Mouse (Mus musculus): ENCODE data around the gene Svs6. TPM values are rescaled to one million over a fixed set of nuclear protein-coding genes. Genes with fewer than 3 reads are reported as not detected.
"Not testable (repeated sequence)": the region's sequence is repeated elsewhere in the genome, so short reads cannot be mapped to it uniquely, and the experiment has no call there.

The Svs6 gene
- not detected for total RNA-seq (2021)

DNA sequence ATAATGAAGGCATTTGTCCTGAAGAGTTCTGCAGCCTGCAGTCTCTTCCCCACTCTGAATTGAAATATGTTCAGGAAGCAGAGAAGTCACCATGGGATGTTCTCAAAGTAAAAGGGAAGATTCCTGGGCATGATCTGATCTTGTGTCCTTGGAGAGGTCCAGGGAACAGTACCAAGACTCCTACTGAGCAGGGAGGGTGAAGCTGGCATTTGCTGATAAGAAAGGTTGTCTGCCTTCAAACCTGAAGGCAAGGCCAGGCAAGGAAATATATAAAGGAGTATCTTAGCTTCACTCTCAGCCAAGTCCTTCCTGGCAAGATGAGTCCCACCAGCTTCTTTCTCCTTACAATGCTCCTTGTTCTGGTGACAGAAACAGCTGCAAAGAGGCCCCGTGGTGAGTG lies at the start of gene Svs6:
Gene Svs6, plus strand, starts transcription at position 301 of the 400 bp plus-strand sequence.
- not testable (repeated sequence) for DNase-seq

DNA sequence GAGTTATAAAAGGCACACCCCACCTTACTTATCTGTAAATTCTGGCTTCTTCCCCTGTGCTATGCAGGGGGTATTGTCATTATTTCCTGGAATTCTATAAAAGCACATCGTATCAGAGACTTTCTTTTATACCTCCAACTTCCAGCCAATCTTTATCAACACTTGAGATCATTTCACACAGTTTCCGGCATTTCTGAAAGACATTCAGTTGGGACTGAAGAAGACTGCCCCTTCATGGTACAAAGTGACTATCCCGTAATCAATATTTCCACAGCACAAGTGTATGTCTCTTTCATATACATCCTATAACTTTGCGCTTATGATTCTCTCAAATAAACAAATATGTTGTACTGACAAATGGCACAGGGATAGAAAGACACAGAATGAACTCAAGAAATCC lies 38.2 kb upstream of the Svs6 start, which contains the start of gene Svs4:
Gene Svs4, minus strand, starts transcription at position 101 of the 400 bp plus-strand sequence.
- DNase-seq, result no peak

DNA sequence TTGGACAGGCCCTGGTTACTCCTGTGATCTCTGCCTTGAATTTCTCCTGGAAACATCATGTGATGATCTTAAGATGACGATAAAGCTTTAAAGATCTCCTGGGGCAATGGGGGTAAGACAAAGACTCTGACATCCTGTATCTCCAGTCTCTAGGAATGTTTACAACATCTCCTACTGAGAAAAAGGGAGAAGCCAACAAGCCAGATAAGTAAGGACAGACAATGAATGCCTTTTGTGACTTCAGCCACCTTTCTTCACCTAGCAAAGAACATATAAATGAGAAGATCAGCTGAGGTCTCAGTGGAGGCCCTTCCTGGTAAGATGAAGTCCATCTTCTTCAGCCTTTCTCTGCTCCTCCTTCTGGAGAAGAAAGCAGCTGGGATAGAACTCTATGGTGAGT lies 27.6 kb upstream of the Svs6 start, which contains the start of gene Svs3a:
Gene Svs3a, plus strand, starts transcription at position 301 of the 400 bp plus-strand sequence.
- DNase-seq, result not testable (repeated sequence)

DNA sequence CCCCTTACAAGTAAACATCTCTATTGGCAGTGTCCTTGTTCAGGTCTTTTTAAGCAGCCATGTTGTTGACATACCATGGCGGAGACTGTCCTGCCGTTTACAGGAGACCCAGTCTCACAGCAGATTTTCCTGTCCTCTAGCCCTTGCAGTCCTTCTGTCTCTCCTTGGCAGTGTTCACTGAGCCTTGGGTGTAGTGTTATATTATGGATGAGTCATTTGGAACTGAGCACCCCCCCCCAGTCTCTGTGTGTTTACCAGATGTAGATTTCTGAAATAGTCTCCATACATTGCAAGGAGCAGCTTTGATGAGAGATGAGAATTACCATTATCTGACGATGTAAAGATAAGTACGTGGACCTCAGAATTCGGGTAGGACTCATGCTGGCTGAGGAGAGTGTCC lies 4.0 kb upstream of the Svs6 start:
- DNase-seq, result no peak

DNA sequence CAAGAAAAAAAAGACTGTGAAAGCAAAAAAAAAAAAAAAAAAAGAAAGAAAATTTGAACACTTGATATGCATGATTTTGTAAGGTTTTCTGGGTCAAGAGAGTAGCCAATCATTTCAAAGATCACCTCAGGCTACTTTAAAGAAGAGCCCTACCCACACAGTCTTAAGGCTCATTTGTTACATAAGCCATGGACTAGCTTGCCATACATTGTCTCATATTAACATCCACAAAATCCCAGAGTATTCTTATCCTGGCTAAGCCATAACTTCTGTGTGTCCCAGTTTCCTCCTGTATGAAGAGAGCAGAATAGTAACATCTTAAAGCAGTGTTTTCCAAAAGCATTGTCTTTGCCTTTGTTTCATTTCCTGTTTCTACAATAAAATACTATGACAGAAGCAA lies 1.1 kb upstream of the Svs6 start:
- DNase-seq, result not testable (repeated sequence)

DNA sequence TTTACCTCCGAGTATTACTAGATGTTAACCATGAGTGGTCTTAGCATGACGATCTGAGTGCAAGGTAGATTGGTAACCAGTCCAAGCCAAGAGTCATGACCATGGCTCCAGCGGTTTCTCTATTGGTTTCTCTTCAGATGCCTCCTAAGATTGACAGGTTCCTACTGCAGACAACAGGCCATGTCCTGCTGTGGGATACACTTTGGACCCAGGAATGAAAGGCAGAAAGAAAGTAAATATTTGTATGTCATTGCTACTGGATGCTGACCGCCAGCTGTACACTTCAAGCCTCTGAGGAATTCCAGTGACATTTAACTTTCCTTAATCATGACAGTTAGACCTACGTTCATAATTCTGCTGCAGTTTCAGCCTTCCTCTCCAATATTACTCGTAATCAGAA lies 4.4 kb downstream of the Svs6 start:
- no peak for DNase-seq

DNA sequence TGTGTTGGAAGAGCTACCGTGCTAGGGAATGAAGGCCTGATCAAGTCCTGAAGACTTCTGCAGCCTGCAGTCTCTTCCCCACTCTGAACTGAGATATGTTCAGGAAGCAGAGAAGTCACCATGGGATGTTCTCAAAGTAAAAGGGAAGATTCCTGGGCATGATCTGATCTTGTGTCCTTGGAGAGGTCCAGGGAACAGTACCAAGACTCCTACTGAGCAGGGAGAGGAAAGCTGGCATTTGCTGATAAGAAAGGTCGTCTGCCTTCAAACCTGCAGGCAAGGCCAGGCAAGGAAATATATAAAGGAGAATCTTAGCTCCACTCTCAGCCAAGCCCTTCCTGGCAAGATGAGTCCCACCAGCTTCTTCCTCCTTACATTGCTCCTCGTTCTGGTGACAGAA lies 15.9 kb downstream of the Svs6 start, which contains the start of gene Svs5:
Gene Svs5, plus strand, starts transcription at position 301 of the 400 bp plus-strand sequence.
- DNase-seq, result not testable (repeated sequence)

DNA sequence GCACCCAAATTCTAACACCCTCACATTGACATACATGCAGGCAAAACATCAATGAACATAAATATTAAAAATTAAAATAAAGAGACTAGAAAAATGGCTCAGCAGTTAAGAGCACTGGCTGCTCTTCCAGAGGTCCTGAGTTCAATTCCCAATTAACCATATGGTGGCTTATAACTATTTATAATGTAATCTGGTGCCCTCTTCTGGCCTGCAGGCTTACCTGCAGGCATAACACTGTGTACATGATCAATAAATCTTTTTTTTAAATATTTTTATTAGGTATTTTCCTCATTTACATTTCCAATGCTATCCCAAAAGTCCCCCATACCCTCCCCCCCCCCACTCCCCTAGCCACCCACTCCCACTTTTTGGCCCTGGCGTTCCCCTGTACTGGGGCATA lies 27.2 kb downstream of the Svs6 start:
- DNase-seq, result not testable (repeated sequence)

DNA sequence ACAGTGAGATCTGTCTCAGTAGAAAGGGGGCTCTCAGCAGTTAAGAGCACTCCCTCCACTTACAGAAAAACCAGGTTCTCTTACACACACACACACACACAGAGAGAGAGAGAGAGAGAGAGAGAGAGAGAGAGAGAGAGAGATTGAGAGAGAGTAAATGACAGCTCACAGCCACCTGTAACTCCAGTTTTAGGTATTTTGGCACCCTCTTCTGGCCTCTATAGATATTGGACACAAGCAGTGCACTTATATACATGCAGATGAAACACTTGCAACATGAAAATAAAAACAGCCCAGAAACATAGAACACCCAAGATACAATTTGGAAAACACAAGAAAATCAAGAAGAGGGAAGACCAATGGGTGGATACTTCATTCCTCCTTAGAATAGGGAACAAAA lies 31.1 kb downstream of the Svs6 start:
- not testable (repeated sequence) for DNase-seq

DNA sequence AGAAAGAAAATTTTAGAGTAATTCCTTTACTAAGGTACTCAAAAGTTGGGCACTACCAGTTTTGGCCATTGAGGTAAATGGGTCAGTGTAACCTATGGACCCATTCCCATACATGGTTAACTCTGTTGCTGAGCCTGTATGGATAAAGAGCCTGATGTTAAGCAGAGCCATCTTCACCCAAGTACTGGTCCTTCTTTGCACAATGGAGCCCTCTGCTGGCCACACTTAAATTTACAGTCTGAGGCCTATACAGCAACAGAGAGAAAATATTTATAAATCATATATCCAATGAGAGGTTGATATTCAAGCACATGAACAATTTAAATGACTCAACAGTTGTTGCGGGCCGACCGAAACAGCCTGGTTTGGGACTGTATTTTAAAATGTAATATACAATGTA lies 32.4 kb downstream of the Svs6 start:
- peak; percentile 62 for DNase-seq

DNA sequence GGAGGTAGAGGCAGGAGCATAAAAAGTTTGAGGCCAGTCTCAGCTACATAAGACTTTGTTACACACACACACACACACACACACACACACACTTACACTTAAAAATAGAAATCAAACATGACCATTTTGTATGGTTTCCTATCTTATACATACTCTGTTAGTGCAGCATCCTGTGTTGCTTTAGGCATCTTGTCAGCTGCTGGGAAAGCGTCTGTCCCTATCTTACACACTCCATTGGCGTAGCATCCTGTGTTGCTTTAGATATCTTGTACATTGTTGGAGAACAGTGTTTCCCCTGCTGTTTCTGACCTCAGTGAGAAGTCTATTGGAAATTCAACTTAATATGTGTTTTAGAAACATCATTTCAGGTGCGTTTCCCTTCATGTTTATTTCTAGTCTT lies 36.1 kb downstream of the Svs6 start:
- no peak for DNase-seq

DNA sequence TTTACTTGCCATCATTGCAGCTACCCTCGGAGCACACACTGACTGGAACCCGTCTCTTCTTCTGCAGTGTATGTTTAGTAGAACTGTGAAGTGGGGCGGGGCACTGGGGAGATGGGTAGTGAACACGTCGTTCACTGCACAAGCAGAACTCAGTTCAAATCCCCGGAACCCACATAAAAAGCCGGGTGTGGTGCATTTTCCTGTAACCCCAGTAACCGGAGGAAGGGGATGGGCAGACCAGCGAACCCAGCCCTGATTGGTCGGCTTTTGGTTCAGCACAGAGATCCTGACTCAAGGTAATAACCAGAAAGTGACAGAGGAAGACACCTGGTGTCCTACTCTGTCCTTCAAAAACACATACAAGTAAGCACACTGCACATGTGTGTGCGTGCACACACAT lies 36.8 kb downstream of the Svs6 start:
- no peak for DNase-seq

DNA sequence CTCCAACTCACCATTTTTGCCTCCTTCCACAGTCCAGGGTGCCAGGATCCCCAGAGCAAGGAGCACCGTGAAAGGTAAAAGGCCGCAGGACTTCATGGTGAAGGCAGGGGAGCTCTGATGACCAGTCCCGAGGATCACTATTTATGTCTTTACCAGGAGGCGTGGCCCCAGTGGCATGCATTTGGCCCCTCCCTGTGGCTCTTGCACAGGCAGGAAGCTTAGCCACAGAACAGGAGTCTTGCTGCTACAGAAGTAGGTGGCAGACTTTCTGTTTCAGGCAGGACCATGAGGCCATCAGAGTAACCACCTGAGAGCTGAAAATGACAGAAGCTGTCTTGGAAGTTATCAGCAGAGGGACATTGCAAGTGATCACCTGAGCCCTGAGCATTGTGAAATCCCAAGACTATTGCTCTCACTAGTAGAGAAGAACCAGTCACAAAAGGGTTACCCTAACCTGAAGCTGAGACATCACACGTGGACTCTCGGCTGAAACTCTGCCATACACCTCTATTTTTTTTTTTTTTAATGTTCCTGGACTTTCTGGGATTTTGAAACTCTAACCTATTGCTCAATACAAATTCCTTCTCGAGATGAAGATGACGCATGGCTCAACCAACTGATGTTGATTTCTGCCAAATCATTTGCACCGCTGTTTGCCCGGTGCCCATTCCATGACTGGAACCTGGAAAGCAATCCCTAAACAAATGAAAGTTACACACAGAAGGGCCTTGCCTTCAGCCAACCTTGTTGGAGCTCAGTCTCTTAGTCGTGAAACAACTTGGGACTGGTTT lies 39.8 kb downstream of the Svs6 start:
- DNase-seq, result no peak

DNA sequence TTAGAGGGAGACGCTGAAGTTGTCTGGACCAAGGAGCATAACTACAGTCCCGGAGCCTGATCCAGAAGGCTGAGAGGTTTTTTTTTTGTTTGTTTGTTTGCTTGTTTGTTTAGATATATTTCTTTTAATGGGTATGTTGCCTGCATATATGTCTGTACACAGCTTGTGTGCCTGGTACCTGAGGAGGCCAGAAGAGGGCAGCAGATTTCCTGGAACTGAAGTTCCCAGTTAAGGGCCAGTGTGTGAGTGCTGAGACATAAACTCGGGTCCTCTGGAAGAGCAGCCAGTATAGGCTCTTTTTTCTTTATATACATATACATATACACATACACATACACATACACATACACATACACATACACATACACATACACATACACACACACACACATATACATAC lies 41.8 kb downstream of the Svs6 start:
- no peak for DNase-seq

DNA sequence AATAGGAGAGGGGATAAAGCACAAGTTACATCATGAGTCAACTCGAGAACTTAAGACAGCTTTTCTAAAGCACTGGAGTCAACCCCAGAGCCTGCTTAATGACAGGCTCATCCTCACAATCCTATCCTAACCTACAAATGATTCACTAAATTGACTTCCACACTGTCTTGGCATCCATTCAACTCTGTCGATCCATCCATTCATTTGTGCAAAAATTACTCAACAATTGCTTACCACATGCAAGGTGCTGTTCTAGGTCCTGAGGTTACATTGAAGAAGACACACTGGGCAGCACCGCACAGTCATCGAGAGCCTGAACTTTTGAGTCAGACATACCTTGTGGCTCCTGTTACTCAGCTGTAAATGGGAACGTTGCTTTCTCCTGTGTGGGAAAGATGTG lies 42.5 kb downstream of the Svs6 start:
- DNase-seq, result no peak

DNA sequence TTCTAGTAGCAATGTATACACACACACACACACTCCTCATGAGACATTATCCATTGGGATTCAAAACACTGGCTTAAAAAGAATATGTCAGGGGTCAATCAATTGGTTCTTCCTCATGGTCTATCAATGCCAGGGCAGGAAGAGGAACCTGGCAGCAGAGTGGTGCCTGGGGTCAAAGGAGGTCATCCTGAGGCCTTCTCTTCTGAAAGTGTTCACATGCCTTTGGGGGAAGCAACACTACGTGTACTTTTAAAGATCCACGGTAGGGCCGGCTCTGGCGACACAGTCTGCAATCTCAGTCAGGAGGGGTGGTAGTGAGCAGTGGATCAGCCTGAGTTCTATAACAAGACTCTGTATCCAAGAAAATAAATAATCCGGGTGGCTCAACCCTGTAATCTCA lies 43.1 kb downstream of the Svs6 start:
- DNase-seq, result no peak

DNA sequence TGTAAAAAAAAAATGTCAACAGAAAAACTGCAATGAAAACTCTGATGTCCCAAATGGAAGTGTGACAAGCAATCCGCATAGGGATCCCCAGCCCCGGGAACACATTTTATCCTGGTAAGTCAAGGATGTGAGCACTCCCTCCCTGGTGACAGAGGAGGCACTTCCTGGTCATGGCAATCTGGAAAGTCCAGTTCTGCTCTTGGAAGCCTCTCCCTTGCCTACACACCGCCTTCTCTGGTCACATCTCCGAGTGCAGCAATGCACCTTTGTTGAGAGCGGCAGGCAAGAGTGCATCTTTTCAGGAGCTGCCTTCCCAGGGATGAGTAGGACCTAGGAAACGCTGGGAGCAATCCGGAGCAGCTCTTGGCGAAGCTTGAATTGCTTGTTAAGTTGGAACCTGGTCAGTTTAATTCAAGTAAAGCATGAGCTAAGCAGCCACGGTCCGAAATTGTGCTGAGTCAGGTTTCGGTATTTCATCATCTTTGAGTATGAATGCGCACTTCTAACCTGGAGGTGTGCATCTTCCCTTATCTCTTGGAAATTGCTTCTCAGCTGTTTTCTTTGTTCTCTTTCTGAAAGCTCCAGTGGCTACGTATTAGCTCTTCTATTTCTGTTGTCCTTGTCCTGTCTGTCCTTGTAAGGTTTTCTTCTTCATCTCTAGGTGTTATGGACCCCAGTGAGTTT lies 44.6 kb downstream of the Svs6 start:
- no peak for DNase-seq

DNA sequence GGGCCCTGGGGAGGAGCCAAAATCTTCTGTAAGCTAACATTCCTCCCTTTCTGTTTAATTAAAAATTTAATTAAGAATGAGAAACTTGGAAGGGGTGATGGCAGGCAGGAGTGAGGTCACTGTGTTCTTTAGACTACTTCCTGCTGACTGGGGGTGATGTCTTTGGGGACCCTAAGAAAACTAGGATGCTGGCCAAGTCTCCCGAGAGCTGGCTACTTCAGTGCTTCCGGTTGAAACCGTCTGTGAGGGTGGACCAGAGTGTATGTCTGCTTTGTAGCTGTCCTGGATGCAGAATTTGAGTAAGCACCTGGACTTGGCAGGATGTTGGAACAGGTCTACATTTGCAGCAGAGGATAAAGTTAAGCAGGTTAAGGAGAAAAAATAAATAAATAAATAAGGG lies 50.4 kb downstream of the Svs6 start:
- peak; percentile 15 for DNase-seq

Small RNAs within 50 kb of the gene (microRNA-seq; reads per million reads assigned to microRNA genes)
- gene Mir7678, result 0 reads per million in 2 experiments

Other genes with a start within 250 kb of the Svs6 start
- gene Stk4, start 246.4 kb upstream of the Svs6 start, total RNA-seq (2021), result 10 to 100 TPM; 20.4 to 22.1 TPM
- gene Tomm34, start 245.6 kb upstream of the Svs6 start, total RNA-seq (2021), result 10 to 100 TPM; 28.0 to 28.7 TPM
- gene Kcns1, start 145.6 kb upstream of the Svs6 start, total RNA-seq (2021), result under 1 TPM in 1 of 2 experiments, not detected in 1; 0.19 TPM
- not detected for gene Wfdc5, start 134.0 kb upstream of the Svs6 start, total RNA-seq (2021)
- not detected for gene Wfdc12, start 126.1 kb upstream of the Svs6 start, total RNA-seq (2021)
- gene Wfdc15a, start 116.6 kb upstream of the Svs6 start, total RNA-seq (2021), result not detected
- not detected for gene Wfdc15b, start 95.1 kb upstream of the Svs6 start, total RNA-seq (2021)
- gene Svs2, start 78.3 kb upstream of the Svs6 start, total RNA-seq (2021), result not detected
- not detected for gene Svs3b, start 60.1 kb upstream of the Svs6 start, total RNA-seq (2021)
- not detected for gene Svs4, start 38.3 kb upstream of the Svs6 start, total RNA-seq (2021)
- gene Svs3a, start 27.5 kb upstream of the Svs6 start, total RNA-seq (2021), result not detected
- gene Svs5, start 16.0 kb downstream of the Svs6 start, total RNA-seq (2021), result not detected
- gene Slpi, start 72.3 kb downstream of the Svs6 start, total RNA-seq (2021), result under 1 TPM; 0.41 to 0.83 TPM
- gene Rbpjl, start 86.4 kb downstream of the Svs6 start, total RNA-seq (2021), result not detected
- gene Matn4, start 88.4 kb downstream of the Svs6 start, total RNA-seq (2021), result 1 to 10 TPM; 1.8 TPM
- 10 to 100 TPM; 22.1 to 25.8 TPM for gene Sdc4, start 127.1 kb downstream of the Svs6 start, total RNA-seq (2021)
- gene Sys1, start 140.2 kb downstream of the Svs6 start, total RNA-seq (2021), result 10 to 100 TPM; 20.2 to 23.1 TPM
- gene Gm20458, start 144.2 kb downstream of the Svs6 start, total RNA-seq (2021), result 1 to 10 TPM; 2.5 to 4.3 TPM
- not detected for gene Trp53tg5, start 157.0 kb downstream of the Svs6 start, total RNA-seq (2021)
- 10 to 100 TPM; 19.2 to 21.2 TPM for gene Dbndd2, start 169.4 kb downstream of the Svs6 start, total RNA-seq (2021)
- gene Pigt, start 180.8 kb downstream of the Svs6 start, total RNA-seq (2021), result 10 to 100 TPM; 61.8 to 64.1 TPM
- under 1 TPM; 0.55 to 0.77 TPM for gene Wfdc2, start 245.7 kb downstream of the Svs6 start, total RNA-seq (2021)